Mouse (Mus musculus): ENCODE measurements at regions not wholly inside any gene's neighbourhood (a gene's known extent, or its start where the extent isn't known, plus 50 kb on each side); places are given as distances from the start of the nearest gene placed in this dataset.

GRCm38 (mm10) chr7:115112282-115112681 lies 368.8 kb downstream of the Insc start:
- TF ChIP-seq CTCF (IDR thresholded peaks at IDR 0.05; ENCODE audit: borderline replicate concordance, extremely low read depth, insufficient read depth, insufficient read length) (no peak), POLR2A (IDR thresholded peaks at IDR 0.05; ENCODE audit: borderline replicate concordance, extremely low read depth, insufficient read depth, insufficient read length, poor library complexity, severe bottlenecking) (no peak)

Data from brain, embryonic 14.5 days (tissue).